Mouse (Mus musculus): ENCODE data around the gene Tbc1d21.

DNA sequence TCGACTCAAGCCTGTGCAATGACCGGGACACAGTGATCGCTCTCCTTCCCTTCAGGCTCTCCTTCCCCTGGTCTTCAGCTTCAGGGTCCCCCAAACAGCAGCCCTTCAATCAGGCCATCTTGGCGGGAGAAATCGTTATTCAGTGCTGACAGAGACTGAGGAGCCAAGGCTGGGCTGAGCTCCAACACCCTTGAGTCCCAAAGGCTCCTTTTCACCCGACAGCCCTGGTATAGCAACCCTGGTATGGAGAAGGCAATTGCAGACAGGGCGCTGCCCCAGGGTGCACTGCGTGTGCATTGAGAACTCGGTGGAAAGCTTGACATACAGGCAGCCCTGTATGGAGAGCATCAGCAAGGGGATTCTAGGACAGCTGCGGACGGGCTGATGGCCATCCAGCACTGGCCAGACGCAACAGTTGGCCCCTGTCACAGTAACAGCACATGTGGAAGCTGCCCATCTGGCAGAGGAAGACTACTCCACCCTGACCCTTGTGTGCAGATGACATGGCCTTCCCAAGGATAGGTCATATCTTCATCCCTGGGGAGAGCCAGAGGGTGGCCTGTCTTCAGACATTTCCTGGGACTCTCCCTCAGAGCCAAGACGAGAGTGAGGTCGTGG lies 60.1 kb downstream of the Tbc1d21 start:
- TF ChIP-seq CTCF (IDR thresholded peaks at IDR 0.05; ENCODE audit: low read depth, low read length) (no peak), POLR2A (IDR thresholded peaks at IDR 0.05; ENCODE audit: extremely low read depth, insufficient read depth, low read length) (no peak)
